Mouse (Mus musculus): ENCODE results near the gene C130032M10Rik. TPM values are rescaled to one million over a fixed set of nuclear protein-coding genes. Genes with fewer than 3 reads are reported as not detected.

The C130032M10Rik gene
- total and polyA plus RNA-seq, 2 experiments from 2014 or later, result 0.22 TPM; not detected in 1

DNA sequence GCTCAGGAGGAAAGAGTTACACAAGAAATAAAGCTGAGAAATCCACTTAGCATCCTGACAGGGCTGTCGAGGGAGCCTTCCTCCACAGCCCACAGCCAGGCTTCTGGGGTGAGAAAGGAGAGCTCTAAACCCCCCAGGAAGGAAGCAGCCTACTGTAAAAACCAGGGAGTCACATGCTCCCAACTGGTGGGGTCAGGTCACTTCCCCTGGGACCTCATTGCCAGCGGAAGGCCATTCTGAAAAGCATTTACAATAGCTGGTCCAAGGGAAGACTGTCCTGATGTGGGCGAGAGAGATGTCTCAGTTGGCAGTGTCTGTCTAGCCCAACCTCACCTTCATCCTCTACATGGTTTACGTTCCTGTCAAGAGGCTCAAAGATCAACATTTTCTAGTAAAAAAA, 33.0 kb downstream of the C130032M10Rik start:
- no peaks in the 10 kb centered on the region for H3K36me3 ChIP-seq (replicated peaks; ENCODE audit: control insufficient read depth, insufficient read depth, low read length)
- no peak overlapping the region for H3K27ac ChIP-seq (ENCODE audit: low read depth)
- 55% methylated on average over 4 of the region's 4 CpGs for WGBS
- ATAC-seq (ENCODE audit: insufficient read depth, low read depth) (no peak), DNase-seq (ENCODE audit: low spot score) (no peak)
- no peaks in the 10 kb centered on the region for H3K9me3 ChIP-seq (replicated peaks; ENCODE audit: control insufficient read depth, low read length)
- H3K27me3 ChIP-seq (ENCODE audit: control insufficient read depth, insufficient read depth, low read length), result no peaks in the 10 kb centered on the region
- TF ChIP-seq CTCF (IDR thresholded peaks at IDR 0.05; ENCODE audit: low read depth) (no peak), EP300 (IDR thresholded peaks at IDR 0.05; ENCODE audit: low read depth) (no peak)
- peaks cover 6% of the 10 kb centered on the region; the same call in 1 of the 2 replicates for H3K4me1 ChIP-seq (ENCODE audit: control insufficient read depth, insufficient read depth)
- no peak overlapping the region for H3K4me2 ChIP-seq (ENCODE audit: low read depth, low read length)
- H3K9ac ChIP-seq (replicated peaks; ENCODE audit: low read depth, low read length), result no peak overlapping the region
- H3K4me3 ChIP-seq (ENCODE audit: low read depth, low read length), result no peak overlapping the region

DNA sequence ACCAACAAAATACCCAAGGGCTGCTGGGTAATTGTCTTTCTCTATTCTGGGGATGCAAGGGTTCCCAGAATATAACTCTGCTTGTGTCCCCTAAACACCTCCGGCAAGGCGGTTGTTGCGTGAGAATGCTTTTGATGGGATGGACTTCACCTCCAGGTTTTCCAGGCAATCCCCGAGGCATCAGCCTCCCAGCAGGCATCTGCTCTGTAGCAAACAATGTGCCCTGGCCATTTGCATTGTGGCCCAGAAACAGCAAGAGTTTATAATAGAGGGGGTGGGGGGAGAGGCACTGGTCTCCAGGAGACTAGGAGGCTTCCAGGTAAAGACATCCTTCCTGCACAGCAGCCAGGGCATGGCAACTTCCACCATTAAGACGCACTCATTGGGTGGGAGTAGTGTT, 33.6 kb downstream of the C130032M10Rik start:
- Histone ChIP-seq H3K4me1 (ENCODE audit: control insufficient read depth, insufficient read depth) (peaks cover 6% of the 10 kb centered on the region; the same call in 1 of the 2 replicates), H3K27me3 (ENCODE audit: control insufficient read depth, insufficient read depth, low read length) (no peaks in the 10 kb centered on the region), H3K4me3 (ENCODE audit: low read depth, low read length) (no peak overlapping the region), H3K36me3 (replicated peaks; ENCODE audit: control insufficient read depth, insufficient read depth, low read length) (no peaks in the 10 kb centered on the region), H3K9ac (replicated peaks; ENCODE audit: low read depth, low read length) (no peak overlapping the region), H3K4me2 (ENCODE audit: low read depth, low read length) (no peak overlapping the region), H3K27ac (ENCODE audit: low read depth) (no peak overlapping the region), H3K9me3 (replicated peaks; ENCODE audit: control insufficient read depth, low read length) (no peaks in the 10 kb centered on the region)
- no peak for DNase-seq (ENCODE audit: low spot score)
- no peak for ATAC-seq (ENCODE audit: insufficient read depth, low read depth)
- WGBS, result 69% methylated on average over 5 of the region's 5 CpGs
- TF ChIP-seq EP300 (IDR thresholded peaks at IDR 0.05; ENCODE audit: low read depth) (no peak), CTCF (IDR thresholded peaks at IDR 0.05; ENCODE audit: low read depth) (no peak)

DNA sequence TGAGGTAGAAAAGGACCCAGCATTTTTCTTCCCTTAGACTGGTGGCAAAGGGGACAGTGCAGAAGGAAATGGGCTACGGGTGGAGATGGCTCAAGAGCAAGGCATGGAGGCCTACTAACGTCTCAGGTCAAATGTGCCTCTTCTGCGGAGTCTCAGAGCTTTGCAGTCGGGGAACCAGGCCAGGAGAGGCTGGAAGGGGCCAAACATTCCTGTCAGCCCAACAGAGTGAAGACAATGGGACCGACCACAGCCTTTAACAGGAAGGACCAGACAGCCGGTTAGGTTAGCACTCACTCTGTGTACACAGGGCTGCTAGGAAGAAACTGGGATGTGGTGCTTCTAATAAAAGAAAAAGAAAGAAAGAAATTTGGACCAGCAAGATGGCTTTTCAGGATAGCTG, 34.5 kb downstream of the C130032M10Rik start:
- no peak for TF ChIP-seq CTCF (IDR thresholded peaks at IDR 0.05; ENCODE audit: low read depth)
- no peak for TF ChIP-seq EP300 (IDR thresholded peaks at IDR 0.05; ENCODE audit: low read depth)
- Histone ChIP-seq H3K4me1 (ENCODE audit: control insufficient read depth, insufficient read depth) (peaks cover 6% of the 10 kb centered on the region; the same call in 1 of the 2 replicates), H3K4me2 (ENCODE audit: low read depth, low read length) (no peak overlapping the region), H3K9me3 (replicated peaks; ENCODE audit: control insufficient read depth, low read length) (no peaks in the 10 kb centered on the region), H3K9ac (replicated peaks; ENCODE audit: low read depth, low read length) (no peak overlapping the region), H3K36me3 (replicated peaks; ENCODE audit: control insufficient read depth, insufficient read depth, low read length) (no peaks in the 10 kb centered on the region), H3K4me3 (ENCODE audit: low read depth, low read length) (no peak overlapping the region), H3K27ac (ENCODE audit: low read depth) (no peak overlapping the region), H3K27me3 (ENCODE audit: control insufficient read depth, insufficient read depth, low read length) (no peaks in the 10 kb centered on the region)
- ATAC-seq (ENCODE audit: insufficient read depth, low read depth) (no peak), DNase-seq (ENCODE audit: low spot score) (no peak)
- 30% methylated on average over 6 of the region's 6 CpGs for WGBS

DNA sequence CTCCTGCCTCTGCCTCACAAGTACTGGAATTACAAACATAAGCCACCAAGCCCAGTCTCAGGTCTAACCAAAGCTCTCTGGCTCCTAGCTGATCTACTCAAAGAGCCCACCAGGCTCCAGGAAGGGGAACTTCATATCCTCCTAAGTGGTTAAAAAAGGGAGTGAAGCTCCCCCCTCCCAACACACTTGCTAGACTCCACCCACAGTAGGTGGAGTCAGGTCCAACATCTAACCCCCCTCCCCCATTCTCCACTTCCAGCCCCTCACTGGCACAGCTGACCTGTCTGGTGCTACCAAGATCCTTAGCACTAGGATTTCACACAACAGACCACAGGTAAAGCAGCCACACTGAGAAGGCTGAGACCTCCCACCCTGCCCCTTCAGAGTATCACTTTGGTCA, 38.3 kb downstream of the C130032M10Rik start:
- no peak overlapping the region for H3K4me2 ChIP-seq (ENCODE audit: low read depth, low read length)
- H3K27me3 ChIP-seq (ENCODE audit: control insufficient read depth, insufficient read depth, low read length), result peaks cover 13% of the 10 kb centered on the region
- H3K9me3 ChIP-seq (replicated peaks; ENCODE audit: control insufficient read depth, low read length), result no peaks in the 10 kb centered on the region
- no peak overlapping the region for H3K27ac ChIP-seq (ENCODE audit: low read depth)
- TF ChIP-seq CTCF (IDR thresholded peaks at IDR 0.05; ENCODE audit: low read depth), result no peak
- TF ChIP-seq EP300 (IDR thresholded peaks at IDR 0.05; ENCODE audit: low read depth), result no peak
- H3K4me3 ChIP-seq (ENCODE audit: low read depth, low read length), result no peak overlapping the region
- ATAC-seq (ENCODE audit: insufficient read depth, low read depth), result no peak
- H3K4me1 ChIP-seq (ENCODE audit: control insufficient read depth, insufficient read depth), result no peaks in the 10 kb centered on the region
- no peaks in the 10 kb centered on the region for H3K36me3 ChIP-seq (replicated peaks; ENCODE audit: control insufficient read depth, insufficient read depth, low read length)
- no peak overlapping the region for H3K9ac ChIP-seq (replicated peaks; ENCODE audit: low read depth, low read length)
- no peak for DNase-seq (ENCODE audit: low spot score)

DNA sequence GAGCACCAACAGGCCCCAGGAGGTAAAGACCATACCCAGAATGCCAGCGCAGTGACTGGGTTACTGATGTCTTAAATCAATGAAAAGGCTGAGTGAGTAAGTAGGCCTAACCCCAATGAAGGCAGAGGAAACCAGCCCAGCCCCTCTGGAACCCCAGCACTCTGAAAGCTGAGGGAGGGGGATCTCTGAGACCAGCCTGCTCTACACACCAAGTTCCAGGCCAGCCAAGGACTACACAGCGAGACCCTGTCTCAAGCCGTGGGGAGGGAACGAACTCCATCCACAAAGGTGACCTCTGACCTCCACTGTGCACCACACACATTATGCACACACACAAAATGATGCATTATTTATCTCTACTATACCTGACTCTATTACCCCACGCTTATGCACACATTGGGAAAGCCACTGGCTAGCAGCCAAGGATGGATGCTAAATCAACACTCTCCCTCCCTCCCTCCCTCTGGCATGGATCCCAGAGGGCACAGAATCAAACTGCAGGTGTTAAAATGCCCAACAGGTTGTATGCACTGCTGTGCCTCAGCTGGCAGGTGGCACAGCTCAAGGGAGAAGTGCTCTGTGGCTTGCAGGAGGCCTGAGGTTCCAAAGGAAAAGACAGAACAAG, 39.0 kb downstream of the C130032M10Rik start:
- WGBS, result 54% methylated on average over 5 of the region's 5 CpGs
- ATAC-seq (ENCODE audit: insufficient read depth, low read depth), result no peak
- H3K4me2 ChIP-seq (ENCODE audit: low read depth, low read length), result no peak overlapping the region

DNA sequence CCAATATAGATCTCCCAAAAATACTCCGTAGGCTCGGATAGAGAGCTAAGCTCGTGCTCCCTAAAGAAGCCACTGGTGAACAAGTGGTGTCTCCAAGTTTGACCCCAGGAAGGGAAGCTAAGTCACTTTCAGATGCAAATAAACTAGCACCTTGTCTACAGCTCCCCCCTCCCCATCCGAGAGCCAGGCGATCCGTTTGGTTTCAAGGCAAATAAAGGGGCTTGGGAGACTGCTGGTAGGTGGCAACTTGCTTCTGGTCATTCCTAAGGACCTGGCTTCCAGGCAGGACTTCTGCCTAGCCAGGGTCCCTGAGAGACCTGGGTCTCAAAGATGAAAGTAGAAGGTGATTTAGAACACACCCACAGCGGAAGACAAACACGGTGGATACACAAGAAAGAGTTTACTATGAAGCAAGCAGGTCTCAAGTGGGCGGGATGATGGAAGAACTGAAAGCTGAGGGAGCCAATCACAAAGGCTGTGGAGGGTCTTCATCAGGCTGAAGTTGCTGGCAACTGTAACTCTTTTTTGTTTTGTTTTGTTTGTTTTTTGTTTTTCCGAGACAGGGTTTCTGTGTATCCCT, 40.9 kb downstream of the C130032M10Rik start:
- Histone ChIP-seq H3K4me3 (ENCODE audit: low read depth, low read length) (no peak overlapping the region), H3K4me2 (ENCODE audit: low read depth, low read length) (no peak overlapping the region), H3K9ac (replicated peaks; ENCODE audit: low read depth, low read length) (no peak overlapping the region), H3K36me3 (replicated peaks; ENCODE audit: control insufficient read depth, insufficient read depth, low read length) (no peaks in the 10 kb centered on the region), H3K27me3 (ENCODE audit: control insufficient read depth, insufficient read depth, low read length) (peaks cover 38% of the 10 kb centered on the region), H3K9me3 (replicated peaks; ENCODE audit: control insufficient read depth, low read length) (no peaks in the 10 kb centered on the region), H3K4me1 (ENCODE audit: control insufficient read depth, insufficient read depth) (no peaks in the 10 kb centered on the region), H3K27ac (ENCODE audit: low read depth) (no peak overlapping the region)
- no peak for TF ChIP-seq CTCF (IDR thresholded peaks at IDR 0.05; ENCODE audit: low read depth)
- no peak for TF ChIP-seq EP300 (IDR thresholded peaks at IDR 0.05; ENCODE audit: low read depth)
- DNase-seq (ENCODE audit: low spot score), result no peak
- ATAC-seq (ENCODE audit: insufficient read depth, low read depth), result no peak
- WGBS, result 60% methylated on average over 10 of the region's 10 CpGs

More for the DNA sequence above, 39.0 kb downstream of the C130032M10Rik start:
- H3K27me3 ChIP-seq (ENCODE audit: control insufficient read depth, insufficient read depth, low read length), result peaks cover 19% of the 10 kb centered on the region
- DNase-seq (ENCODE audit: low spot score), result no peak
- H3K4me1 ChIP-seq (ENCODE audit: control insufficient read depth, insufficient read depth), result no peaks in the 10 kb centered on the region
- H3K4me3 ChIP-seq (ENCODE audit: low read depth, low read length), result no peak overlapping the region
- H3K9ac ChIP-seq (replicated peaks; ENCODE audit: low read depth, low read length), result no peak overlapping the region
- H3K27ac ChIP-seq (ENCODE audit: low read depth), result no peak overlapping the region
- H3K9me3 ChIP-seq (replicated peaks; ENCODE audit: control insufficient read depth, low read length), result no peaks in the 10 kb centered on the region
- TF ChIP-seq CTCF (IDR thresholded peaks at IDR 0.05; ENCODE audit: low read depth), result no peak
- H3K36me3 ChIP-seq (replicated peaks; ENCODE audit: control insufficient read depth, insufficient read depth, low read length), result no peaks in the 10 kb centered on the region

Measured in heart, postnatal 0 days (tissue).